Mouse (Mus musculus) erythroblast, embryonic 14.5 days (primary cell): ENCODE results near the gene Gm10300.

Experiments
- GATA1 ChIP-seq: IDR thresholded peaks from 2 replicates; pipeline ENCODE4 v1.6.1; 2012; ENCODE audit warnings: low read length, inconsistent platforms, mixed read lengths
- TAL1 ChIP-seq: IDR thresholded peaks from 3 replicates; pipeline ENCODE4 v1.6.1; 2012; ENCODE audit warnings: low read length, inconsistent platforms, mixed read lengths

DNA sequence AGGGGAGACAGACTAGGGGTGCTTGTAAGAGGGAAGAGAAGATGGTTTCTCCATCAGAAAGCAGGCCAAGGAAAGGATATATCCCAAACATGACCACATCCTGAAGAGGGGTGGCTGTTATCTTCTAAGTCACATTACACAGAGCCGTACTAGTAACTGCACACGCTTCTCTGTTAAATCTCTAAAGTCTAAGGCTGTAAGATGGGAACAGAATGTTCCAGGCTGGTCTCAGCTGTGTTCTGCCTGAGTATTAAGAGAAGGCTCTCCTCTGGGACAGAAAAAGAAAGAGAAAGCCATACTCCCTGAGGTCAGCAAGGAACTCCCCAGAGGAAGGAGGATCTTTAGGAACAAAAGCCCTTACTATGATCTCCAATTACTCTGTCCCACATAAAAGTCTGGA lies 35.7 kb upstream of the Gm10300 start:
- TF ChIP-seq TAL1: no peak
- TF ChIP-seq GATA1: no peak
